Mouse (Mus musculus) telencephalon, adult 2 months (tissue): ENCODE data around the gene Ins2.

Experiments used
- DNase-seq: peaks from one replicate; pipeline ENCODE4 v3.0.0-alpha.2; 2011; ENCODE audit warnings: low read depth, low spot score

The Ins2 gene

DNA sequence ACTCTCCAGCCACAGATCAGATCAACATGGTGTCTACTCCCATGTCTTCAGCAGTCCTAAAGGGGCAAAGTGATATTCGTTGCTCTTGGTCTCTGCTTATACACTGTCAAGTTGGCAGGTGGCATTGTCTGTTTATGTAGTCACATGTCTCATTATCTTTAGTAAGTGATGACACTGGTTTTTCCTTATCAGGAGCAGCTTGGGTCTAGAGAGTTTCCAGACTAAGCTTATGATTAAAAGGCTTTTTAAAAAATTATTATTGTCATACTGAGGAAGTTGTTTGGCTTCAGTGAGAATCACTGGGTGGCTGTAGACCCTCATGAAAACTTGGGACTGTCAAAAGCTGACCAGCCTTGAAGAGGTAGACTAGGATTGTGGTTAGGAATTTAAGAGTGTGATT, at the start of gene Ins2:
Gene Ins2, minus strand, starts transcription at position 101 of the 400 bp plus-strand sequence.
- no peak for DNase-seq

- no peak for DNase-seq
These were observed 49.6 kb upstream of the Ins2 start for GRCm38 (mm10) chr7:142792650-142793275.

DNA sequence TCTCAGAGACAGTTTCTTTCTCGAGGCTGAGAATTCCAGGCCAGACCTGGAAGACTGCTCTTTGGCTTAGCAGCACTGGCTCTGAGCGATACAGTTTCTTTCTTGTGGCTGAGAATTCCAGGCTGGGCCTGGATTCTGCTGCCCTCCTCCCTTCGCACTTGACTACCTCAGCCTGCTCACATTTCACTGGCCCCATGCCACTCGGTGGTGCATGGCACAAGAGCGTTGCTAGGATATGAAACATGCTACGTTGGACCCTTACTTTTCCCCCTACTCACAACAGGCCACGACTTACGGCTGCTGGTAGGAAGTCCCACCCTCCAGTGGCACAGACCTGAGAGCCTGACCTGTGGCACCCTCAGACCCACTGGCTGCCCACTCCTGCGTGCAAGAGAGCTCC, 46.5 kb upstream of the Ins2 start:
- no peak for DNase-seq

DNA sequence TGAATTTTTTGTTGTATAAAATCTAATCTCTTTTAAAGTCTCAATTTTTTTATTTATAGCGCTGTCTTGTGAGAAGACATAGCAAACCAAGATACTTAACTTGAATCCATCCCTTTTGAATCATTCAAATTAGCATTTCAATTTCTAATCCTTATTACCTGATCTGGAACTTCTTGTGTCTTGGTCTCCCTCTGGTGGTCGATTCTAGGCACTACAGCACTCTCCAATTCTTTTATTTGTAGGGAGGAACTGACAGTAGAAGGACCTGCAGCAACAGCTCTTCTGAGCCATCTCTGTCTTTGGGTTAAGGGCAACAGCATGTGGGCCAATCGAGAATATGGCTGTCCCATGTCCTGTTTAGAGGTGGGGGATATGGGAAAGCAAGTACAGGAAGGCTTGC, 5.4 kb downstream of the Ins2 start:
- DNase-seq = peak; percentile 24

DNA sequence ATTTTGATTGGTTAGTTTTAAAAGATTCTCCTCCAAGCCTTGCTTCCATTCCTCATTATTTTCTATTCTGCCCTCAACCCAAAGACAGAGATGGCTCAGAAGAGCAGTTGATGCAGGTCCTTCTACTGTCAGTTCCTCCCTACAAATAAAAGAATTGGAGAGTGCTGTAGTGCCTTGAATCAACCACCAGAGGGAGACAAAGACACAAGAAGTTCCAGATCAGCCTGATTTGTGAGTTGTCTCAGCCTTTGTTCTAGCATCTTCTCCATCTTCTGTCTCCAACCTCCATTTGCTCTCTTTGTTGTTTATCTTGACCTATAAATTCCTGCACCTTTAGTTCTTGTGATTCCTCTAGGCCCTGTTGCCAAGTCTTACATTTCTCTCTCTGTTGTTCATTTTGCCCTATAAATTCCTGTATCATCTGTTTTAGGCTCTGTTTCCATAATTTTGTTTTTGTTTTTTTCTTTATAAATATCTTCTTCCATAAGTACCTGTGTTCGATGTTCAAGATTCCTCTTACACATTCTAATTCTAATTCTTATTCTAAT, 6.2 kb downstream of the Ins2 start:
- DNase-seq = peak; percentile 22

GRCm38 (mm10) chr7:142725973-142726372, 17.2 kb downstream of the Ins2 start:
- DNase-seq = peak; percentile 11

GRCm38 (mm10) chr7:142720725-142721124, 22.5 kb downstream of the Ins2 start:
- no peak for DNase-seq

DNA sequence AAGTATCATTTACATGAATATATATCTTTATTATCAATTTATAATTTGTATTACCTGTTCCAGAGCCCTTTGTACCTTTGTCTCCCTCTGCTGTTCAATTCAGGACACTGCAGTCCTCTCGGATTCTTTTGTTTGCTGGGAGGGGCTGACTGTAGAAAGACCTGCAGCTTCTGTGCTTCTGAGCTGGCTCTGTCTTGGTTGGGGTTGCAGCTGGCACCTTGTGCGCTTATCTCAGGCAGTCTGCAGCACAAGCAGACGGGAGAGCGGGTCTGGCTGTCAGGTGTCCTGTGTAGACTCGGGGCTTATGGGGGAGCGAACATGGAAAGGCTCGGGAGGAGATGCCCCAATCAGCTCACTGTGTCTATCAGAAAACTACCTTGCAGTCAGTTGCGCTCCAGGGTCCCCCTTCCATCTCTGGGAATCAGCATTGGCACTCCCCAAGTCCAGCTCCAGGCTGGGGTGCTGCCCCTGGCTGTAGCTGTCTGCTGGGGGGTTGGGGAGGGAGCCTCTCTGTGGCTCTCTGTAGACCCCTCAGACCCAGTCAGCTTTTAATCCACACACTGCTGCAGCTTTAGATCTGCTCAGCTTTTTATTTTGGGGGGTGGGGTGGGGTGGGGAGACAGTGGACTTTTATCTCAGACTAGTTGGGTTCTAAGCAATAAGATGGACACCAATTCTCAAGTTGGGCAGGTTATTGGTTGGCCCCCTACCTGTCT, 28.2 kb downstream of the Ins2 start:
- DNase-seq = no peak

- no peak for DNase-seq
These were observed 36.3 kb downstream of the Ins2 start for GRCm38 (mm10) chr7:142706873-142707272.

GRCm38 (mm10) chr7:142699334-142699860, 43.8 kb downstream of the Ins2 start:
- no peak for DNase-seq

GRCm38 (mm10) chr7:142678611-142679010, 64.6 kb downstream of the Ins2 start:
- no peak for DNase-seq

- DNase-seq = peak; percentile 62
These were observed 67.5 kb downstream of the Ins2 start for GRCm38 (mm10) chr7:142675644-142676043.

GRCm38 (mm10) chr7:142675141-142675540, 68.0 kb downstream of the Ins2 start:
- DNase-seq = no peak

DNA sequence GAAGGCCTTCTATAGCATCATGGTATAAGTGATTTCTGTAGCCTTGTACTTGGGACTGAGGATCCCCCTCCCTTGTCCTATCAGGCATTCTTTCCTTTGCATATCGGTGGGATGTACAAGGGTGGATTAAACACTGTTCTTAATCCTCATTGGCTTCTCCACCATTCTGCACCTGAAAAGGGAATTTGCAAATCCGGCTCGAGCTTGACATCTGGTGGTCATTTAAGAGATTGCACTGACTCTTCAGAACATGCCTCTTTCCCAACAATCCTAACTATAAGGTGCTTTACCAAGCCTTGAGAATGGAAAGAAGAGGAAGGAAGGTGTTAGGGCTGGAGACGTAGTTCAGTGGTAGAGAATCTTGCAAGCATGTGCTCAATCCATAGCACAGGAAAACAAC, 71.1 kb downstream of the Ins2 start:
- DNase-seq = peak; percentile 44

- DNase-seq = no peak
These were observed 72.1 kb downstream of the Ins2 start for GRCm38 (mm10) chr7:142671067-142671466.

DNA sequence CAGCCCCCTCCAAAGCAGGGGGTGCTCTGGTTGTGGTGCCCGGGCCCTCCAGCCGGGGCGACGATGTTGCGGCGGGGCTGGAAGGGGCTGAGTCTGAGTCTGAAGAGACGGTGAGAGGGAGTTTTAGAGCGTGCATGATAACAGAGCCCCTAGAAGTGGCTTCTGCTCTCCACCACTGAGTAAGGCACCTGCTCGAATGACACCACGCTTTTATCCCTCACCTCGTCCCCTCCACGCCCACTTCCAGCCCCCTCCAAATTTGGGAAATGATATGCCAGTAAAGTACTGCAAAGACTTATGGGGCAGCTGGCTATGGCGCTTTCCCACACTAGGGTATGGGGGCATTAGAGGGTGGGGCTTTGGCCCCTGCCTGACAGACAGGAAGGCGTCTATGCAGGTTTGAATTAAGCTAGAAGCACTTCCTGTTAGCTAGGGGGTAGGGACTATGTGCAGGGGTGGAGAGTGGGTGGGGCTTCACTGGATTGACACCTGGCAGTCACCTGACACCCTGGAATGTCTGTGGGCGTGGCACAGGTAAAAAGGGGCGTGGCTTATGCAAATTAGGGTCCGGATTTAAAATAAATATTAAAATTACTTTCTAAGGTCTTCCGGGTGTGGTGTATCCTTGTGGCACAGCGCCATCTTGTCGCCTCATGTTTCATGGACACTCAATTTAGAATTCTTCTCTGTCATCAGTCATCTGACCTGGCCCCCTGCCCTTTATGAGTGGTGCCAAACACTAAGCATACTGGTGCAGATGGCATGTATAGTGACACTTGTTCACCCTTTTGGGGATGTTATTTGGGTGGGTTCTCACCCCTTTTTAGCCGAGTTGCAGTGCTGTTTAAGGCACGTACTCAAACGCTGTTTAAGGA, 73.2 kb downstream of the Ins2 start, which contains the start of gene Gm49394:
Gene Gm49394, minus strand, starts transcription at position 192 of the 875 bp plus-strand sequence.
- no peak for DNase-seq

- DNase-seq = no peak
These were observed 74.9 kb downstream of the Ins2 start for GRCm38 (mm10) chr7:142668328-142668727.

DNA sequence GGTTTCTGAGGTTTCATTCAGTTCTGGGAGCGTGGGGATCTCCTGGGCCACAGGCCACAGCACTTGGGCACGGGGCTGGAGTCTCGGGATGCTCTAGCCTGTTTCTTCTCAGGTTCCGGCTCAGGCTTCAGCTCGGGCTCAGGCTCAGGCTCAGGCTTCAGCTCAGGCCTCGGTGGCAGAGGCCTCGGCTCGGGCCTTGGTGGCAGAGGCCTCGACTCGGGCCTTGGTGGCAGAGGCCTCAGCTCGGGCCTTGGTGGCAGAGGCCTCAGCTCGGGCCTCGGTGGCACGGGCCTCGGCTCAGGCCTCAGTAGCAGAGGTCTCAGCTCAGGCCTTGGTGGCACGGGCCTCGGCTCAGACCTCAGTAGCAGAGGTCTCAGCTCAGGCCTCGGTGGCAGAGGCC, 75.7 kb downstream of the Ins2 start:
- no peak for DNase-seq

- no peak for DNase-seq
These were observed 76.5 kb downstream of the Ins2 start, which contains the start of gene Igf2 for GRCm38 (mm10) chr7:142666659-142667058. Igf2 (minus strand) TSS chr7:142666816.

DNA sequence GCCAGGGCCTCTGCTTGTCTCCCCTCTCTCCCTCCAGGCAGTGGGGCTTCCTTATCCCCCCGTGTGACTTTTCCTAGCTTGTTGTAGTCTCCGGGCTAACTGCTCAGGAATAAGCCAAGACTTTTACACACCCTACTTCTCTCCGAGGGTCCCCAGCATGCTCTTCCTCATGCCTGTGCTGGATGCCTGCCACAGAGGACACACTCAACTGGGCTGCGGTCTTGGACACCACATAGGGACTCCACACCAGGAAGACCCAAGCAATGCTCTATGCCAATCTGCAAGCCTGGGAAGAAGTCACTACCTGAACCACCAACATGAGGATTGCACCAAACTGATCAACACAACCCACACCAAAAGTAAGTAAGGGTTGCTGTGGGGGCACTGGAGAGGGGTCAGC, 77.1 kb downstream of the Ins2 start:
- no peak for DNase-seq

DNA sequence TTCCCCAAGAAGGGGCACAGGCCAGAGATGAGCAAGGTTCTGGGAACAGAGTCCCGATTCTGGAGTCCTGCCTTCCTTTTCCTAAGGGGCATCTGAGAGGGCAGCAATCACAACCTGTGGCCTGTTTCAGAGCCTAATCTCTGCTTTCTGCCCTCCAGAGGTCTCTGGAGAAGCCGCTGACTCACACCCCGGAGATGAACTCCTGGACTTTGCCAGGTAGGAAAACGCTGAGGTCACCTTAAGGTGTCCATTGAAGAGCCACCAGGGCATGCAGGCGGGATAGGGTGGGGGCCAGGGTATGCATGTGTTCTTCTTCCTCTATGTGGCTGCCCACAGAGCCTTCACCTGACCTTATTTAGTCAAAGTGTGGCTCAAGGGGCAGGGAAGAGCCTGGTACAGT, 77.8 kb downstream of the Ins2 start:
- no peak for DNase-seq
